Mouse (Mus musculus) retina, postnatal 7 days (tissue): ENCODE measurements around the gene Coro6.

ENCODE experiments used
- DNase-seq: peaks from one replicate; pipeline ENCODE4 v3.0.0-alpha.2; 2012; ENCODE audit warnings: low read depth, low spot score

Coro6 gene

GRCm38 (mm10) chr11:77512891-77513810, 50.9 kb downstream of the Coro6 start:
- DNase-seq = peak; percentile 72

DNA sequence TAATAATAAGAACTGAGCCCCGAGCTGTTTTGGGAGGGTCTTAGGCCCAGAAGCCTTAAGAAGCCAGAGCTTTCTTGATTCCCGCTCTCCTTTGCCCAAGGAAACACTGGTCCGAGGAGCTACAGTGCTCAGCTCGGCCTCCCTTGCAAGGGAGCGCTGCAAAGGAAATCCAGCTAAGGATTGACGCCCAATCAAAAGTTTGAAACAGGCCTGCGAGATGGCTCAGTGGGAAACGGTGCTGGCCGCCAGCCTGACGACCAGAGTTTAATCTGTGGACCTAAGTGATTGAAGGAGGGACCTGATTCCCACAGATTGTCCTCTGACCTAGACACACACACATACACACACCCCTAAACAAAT, 51.6 kb downstream of the Coro6 start:
- no peak for DNase-seq

GRCm38 (mm10) chr11:77514281-77514831, 52.1 kb downstream of the Coro6 start:
- DNase-seq = no peak

- no peak for DNase-seq
Measured at GRCm38 (mm10) chr11:77514832-77515636, 52.8 kb downstream of the Coro6 start, which contains the start of gene Abhd15. Gene Abhd15, plus strand, starts transcription at chr11:77515121.

GRCm38 (mm10) chr11:77515637-77516552, 53.7 kb downstream of the Coro6 start, which contains the start of gene Trp53i13:
Gene Trp53i13, minus strand, starts transcription at chr11:77515980.
- no peak for DNase-seq

DNA sequence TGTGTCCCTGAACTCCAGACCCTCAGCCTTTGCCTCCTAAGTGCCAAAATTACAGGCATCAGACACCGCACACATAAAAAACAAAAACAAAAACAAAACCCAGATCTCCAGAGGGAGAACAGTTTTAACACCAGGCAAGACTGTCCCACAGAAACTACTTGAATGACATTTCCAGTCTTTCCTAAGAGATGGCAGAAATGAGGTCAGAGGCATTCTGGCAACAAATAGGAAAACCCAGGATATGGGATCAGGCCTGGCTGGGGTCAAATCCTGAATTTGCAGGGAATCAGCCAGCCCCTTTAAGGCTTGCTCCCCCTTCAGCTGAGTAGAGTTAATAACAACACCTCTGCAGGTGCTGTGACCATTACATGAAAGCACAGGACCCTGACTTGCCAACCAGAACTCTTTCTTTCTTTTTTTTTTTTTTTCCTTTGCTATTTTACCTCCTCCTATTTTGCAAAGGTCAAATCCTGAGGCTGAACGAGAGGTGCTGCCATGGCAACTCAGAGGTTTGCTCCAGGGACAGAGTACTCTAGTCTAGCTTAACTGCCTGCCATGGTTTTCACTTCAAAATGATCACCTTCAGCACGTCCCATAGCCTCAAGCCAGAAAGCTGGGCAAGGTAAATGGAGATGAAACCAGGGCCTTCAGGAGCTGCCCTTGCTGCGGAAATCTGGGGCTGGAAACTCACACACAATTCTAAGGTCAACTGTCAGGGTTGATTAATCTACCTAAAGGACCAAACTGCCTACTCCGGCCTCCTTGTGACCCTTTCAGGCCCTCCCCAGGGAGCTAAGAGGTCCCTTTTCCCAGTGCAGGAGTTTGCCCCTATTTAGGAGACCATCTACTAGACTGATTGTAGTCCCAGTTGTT, 54.6 kb downstream of the Coro6 start:
- no peak for DNase-seq

DNA sequence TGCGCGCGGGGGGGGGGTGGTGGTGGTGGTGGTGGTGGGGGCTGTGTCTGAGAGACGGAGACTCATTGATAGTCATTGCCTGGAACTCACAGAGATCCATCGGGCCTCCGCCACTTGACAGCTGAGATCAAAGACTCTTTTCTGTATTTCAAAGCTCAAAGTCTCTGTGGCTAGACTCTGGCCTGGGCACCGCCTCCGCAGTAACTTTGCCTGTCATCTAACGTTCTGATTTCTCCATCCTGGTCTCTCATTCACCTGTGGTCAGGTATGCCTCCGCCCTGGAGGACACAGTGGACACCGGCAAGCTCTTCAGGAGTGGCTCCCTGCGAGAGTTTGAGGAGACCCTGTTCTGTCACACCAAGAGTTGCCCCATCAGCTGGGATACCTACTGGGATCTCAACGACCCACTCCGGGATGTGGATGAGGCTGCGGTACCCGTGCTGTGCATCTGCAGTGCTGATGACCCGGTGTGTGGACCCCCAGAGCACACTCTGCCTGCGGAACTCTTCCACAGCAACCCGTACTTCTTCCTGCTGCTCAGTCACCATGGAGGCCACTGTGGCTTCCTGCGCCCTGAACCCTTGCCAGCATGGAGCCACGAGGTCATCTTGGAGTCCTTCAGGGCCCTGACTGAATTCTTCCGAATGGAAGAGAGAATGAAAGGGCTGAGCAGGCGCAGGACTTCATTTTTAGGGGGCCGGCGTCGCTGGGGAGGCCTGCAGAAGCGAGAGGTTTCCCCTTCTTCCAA, 56.0 kb downstream of the Coro6 start:
- no peak for DNase-seq

DNA sequence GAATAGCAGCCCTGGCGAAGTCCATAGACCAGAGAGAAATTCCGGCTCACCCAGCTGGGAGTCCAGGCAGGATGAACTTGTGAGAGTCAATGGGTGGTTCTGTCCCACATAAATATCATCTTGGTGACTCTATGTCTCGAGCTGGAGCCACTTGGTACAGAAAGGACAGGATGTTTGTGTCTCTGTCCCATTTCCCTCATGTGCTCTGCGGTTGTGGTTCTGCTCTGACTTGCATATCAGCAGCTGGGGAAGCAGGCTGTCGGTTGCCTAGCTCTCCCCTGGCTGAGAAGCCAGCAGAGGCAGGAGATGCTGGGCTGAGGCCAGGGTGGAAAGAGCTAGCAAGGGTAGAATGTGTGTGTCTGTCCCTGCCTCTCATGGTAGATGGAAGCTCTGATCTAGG, 56.8 kb downstream of the Coro6 start, which contains the start of gene Gm10392:
TSS of gene Gm10392 (minus strand) at position 156 of the 400 bp plus-strand sequence.
- no peak for DNase-seq
